Mouse (Mus musculus) forebrain, embryonic 16.5 days (tissue): ENCODE results near the gene Ttbk1. TPM values are rescaled to one million over a fixed set of nuclear protein-coding genes. Genes with fewer than 3 reads are reported as not detected.

ENCODE experiments used
- ATAC-seq: fragments of 200-750 bp; cut with Nextera tagmentation; 2 replicates; pipeline ENCODE4 v1.8.0; 2017; ENCODE audit warnings: mild to moderate bottlenecking, moderate library complexity
- H3K27ac ChIP-seq: fragments of 300-500 bp; sonication (generic); 2 replicates; pipeline ENCODE4 v1.5.1; 2014; ENCODE audit warnings: low read length, control low read depth
- H3K27me3 ChIP-seq: fragments of 300-500 bp; sonication (generic); replicated peaks from 2 replicates; pipeline ENCODE4 v1.6.1; 2014; ENCODE audit warnings: low read length; ENCODE audit not compliant: control insufficient read depth, insufficient read depth
- H3K36me3 ChIP-seq: fragments of 300-500 bp; sonication (generic); 2 replicates; pipeline ENCODE4 v1.6.1; 2014; ENCODE audit not compliant: control insufficient read depth, insufficient read depth
- H3K4me1 ChIP-seq: fragments of 300-500 bp; sonication (generic); replicated peaks from 2 replicates; pipeline ENCODE4 v1.6.1; 2014; ENCODE audit warnings: low read length; ENCODE audit not compliant: control insufficient read depth, insufficient read depth
- H3K4me2 ChIP-seq: fragments of 300-500 bp; sonication (generic); 2 replicates; pipeline ENCODE4 v1.6.1; 2014; ENCODE audit warnings: mild to moderate bottlenecking, low read length, control low read depth
- H3K4me3 ChIP-seq: fragments of 300-500 bp; sonication (generic); replicated peaks from 2 replicates; pipeline ENCODE4 v1.5.1; 2014; ENCODE audit warnings: mild to moderate bottlenecking, low read length, control low read depth
- H3K9ac ChIP-seq: fragments of 300-500 bp; sonication (generic); replicated peaks from 2 replicates; pipeline ENCODE4 v1.6.1; 2014; ENCODE audit warnings: low read depth, low read length, control low read depth
- H3K9me3 ChIP-seq: fragments of 300-500 bp; sonication (generic); 2 replicates; pipeline ENCODE4 v1.6.1; 2016; ENCODE audit warnings: low read length; ENCODE audit not compliant: control insufficient read depth
- WGBS: fragments of 180-500 bp; shearing (Covaris S2); extraction: QIAGEN DNeasy Blood & Tissue Kit; methylation state at CpG from one replicate; pipeline ENCODE4 v1.1.7; 2014; 5-methylcytosine and 5-hydroxymethylcytosine counted together
- polyA plus RNA-seq: library from polyadenylated mRNA; unstranded; fragments of >200 nt; fragmentation: Nextera tagmentation; extraction: Ambion mirVana; gene quantifications from 2 replicates; pipeline ENCODE4 v1.2.1, GENCODE M21; 2015

Ttbk1 gene
- 5.1 and 5.6 TPM in 2 replicates for polyA plus RNA-seq

DNA sequence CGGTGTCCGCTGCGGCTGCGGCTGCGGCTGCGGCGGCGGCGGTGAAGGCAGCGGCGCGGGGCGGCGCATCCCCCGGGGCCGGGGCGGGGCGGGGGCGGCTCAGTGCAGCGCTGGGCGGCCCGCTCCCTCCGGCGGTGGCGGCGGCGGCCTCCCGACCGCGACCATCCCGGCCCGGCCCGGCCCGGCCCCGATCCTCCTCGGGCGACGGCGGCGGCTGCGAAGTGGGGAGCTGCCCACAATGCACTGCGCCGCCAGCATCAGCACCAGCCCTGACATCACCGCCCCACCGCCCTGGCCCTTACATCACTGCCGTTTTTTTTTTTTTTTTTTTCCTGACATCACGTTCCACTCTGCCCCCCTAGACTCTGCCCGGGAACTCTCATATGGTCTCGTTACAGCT lies at the start of gene Ttbk1:
TSS of gene Ttbk1 (minus strand) at position 245 of the 400 bp plus-strand sequence.
- peak within 1 kb of the TSS; percentile 44 for H3K27ac ChIP-seq
- peak within 1 kb of the TSS; percentile 75 for H3K4me3 ChIP-seq
- no peaks in the 10 kb centered on the region for H3K9me3 ChIP-seq
- peak; percentile 83 for ATAC-seq
- H3K27me3 ChIP-seq = no peaks in the 10 kb centered on the region
- WGBS = under 1% methylated on average over 36 of the region's 49 CpGs
- peaks cover 45% of the 10 kb centered on the region for H3K4me1 ChIP-seq
- H3K9ac ChIP-seq = peak within 1 kb of the TSS; percentile 94
- no peaks in the 10 kb centered on the region for H3K36me3 ChIP-seq
- peak within 1 kb of the TSS; percentile 89 for H3K4me2 ChIP-seq

DNA sequence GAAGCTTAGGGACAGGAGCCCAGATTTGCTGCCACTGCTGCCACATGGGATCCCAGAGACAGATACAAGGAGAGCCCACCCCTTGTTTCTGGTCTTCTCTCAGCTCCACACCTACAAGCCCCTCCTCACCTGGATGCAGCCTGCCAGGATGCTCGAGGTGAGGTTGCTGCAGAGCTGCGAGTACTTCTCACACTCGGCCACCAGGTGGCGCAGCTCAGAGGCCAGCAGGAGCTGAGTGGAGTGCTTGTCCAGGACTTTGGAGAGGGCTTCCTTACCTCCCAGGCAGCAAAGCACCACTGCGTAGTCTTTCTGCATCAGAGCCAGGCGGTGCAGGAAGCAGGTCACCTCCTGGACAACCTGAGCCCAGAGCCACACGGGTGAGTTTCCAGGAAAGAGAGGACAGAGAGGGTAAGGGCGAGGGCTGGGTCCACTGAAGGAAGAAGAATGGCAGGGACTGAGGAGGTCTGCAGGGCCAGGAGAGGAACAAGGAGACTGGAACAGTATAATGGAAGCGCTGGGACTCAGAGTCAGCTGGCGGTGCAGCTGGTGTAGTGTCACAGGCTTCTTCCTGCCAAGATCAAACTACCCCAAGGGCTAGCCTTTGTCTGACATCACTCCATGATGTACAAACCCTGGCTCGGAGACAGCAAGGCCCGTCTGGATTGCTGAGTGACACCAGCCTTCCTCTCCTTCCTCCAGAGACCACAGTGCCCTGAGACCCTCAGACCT lies 38.3 kb upstream of the Ttbk1 start:
- Histone ChIP-seq H3K27ac (no peak overlapping the region), H3K4me3 (no peak overlapping the region), H3K9me3 (no peaks in the 10 kb centered on the region), H3K4me2 (no peak overlapping the region), H3K4me1 (no peaks in the 10 kb centered on the region), H3K36me3 (0 out of 2 replicates have a peak, but pooled peaks cover 7% of the 10 kb centered on the region), H3K9ac (no peak overlapping the region), H3K27me3 (0 out of 2 replicates have a peak, but pooled peaks cover 3% of the 10 kb centered on the region)
- WGBS = 33% methylated on average over 12 of the region's 12 CpGs
- ATAC-seq = peak; percentile 68

DNA sequence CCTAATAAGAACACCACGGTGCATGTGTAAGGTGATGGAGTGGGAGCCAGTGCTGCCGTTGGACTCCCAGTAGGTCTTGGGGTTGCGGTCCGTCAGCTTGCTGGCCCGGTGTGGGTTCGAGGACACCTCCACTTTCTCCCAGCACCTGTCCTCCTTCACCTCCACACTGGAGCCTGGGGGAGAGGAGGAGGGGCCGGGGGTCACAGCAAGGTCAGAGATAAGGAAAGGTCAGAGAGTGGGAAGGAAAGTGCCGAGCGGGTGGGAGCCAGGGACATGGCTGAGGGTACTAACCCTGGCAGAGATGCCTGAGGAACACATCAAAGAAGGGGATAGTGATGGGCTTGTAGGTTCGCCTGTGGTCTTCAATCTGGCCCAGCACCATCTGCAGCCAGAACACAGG lies 37.6 kb upstream of the Ttbk1 start:
- no peaks in the 10 kb centered on the region for H3K4me1 ChIP-seq
- H3K36me3 ChIP-seq = 0 out of 2 replicates have a peak, but pooled peaks cover 7% of the 10 kb centered on the region
- H3K4me2 ChIP-seq = no peak overlapping the region
- no peak overlapping the region for H3K4me3 ChIP-seq
- no peak overlapping the region for H3K9ac ChIP-seq
- 0 out of 2 replicates have a peak, but pooled peaks have one; percentile 4 for ATAC-seq
- H3K27ac ChIP-seq = no peak overlapping the region
- WGBS = 85% methylated on average over 10 of the region's 10 CpGs
- no peaks in the 10 kb centered on the region for H3K9me3 ChIP-seq
- H3K27me3 ChIP-seq = 0 out of 2 replicates have a peak, but pooled peaks cover 3% of the 10 kb centered on the region

DNA sequence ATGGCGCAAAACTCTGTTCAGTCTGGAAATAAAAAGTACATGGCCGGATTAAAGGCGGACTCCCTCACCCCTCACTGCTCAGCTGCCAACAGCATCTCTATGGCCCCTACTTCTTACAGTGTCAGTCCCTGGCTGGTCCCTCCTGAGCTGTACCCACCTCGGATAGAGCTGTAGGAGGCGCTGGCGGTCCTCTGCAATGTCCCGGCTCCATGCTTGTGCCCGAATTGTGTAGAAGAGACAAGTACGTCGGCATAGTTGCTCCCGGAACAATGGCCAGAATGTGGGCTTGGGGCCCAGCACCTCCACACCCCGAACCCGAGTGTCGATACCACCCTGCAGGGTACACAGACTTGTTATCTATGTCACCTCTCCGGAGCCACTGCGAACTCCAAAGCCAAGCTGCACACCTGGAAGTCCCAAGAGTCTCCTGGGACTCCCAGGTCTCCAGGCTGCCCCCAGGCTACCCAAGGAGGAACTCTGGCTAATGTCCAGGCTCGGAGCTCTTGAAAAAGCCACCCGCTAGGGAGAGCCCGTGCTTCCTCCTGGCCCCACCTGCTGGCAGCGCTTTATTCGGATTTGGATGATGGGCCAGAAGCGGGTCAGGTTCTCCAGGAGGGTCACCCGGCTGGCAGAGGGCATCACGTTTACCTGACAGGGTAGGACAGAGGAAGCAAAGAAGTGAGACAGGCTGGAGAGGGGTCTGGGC lies 34.6 kb upstream of the Ttbk1 start:
- ATAC-seq = no peak
- Histone ChIP-seq H3K4me1 (no peaks in the 10 kb centered on the region), H3K27ac (no peak overlapping the region), H3K9me3 (no peaks in the 10 kb centered on the region), H3K36me3 (no peaks in the 10 kb centered on the region), H3K27me3 (0 out of 2 replicates have a peak, but pooled peaks cover 3% of the 10 kb centered on the region), H3K9ac (no peak overlapping the region), H3K4me2 (no peak overlapping the region), H3K4me3 (no peak overlapping the region)
- WGBS = 22% methylated on average over 24 of the region's 24 CpGs

DNA sequence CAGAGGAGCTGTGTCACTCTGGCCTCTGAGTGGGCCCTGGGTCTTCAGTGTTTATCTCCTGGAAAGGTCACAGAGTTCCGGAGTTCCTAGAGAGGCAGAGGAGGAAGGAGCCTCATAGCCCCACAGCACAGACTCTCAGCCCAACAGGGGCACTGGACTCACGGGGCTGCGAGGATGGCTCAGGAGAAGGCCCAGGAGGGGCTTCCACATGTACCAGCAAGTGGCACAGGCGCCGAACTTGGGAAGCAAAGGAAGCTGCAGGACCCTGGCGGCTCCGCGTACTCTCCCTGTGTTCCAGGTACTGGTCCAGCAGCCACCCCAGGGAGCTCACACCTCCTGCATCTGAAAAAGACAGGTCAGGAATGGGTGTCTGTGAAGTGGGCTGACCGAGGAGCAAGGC lies 33.7 kb upstream of the Ttbk1 start:
- 0 out of 2 replicates have a peak, but pooled peaks cover 3% of the 10 kb centered on the region for H3K27me3 ChIP-seq
- H3K4me2 ChIP-seq = no peak overlapping the region
- no peaks in the 10 kb centered on the region for H3K4me1 ChIP-seq
- no peak overlapping the region for H3K4me3 ChIP-seq
- H3K27ac ChIP-seq = no peak overlapping the region
- no peak overlapping the region for H3K9ac ChIP-seq
- no peaks in the 10 kb centered on the region for H3K36me3 ChIP-seq
- no peaks in the 10 kb centered on the region for H3K9me3 ChIP-seq
- ATAC-seq = no peak
- WGBS = 84% methylated on average over 9 of the region's 9 CpGs

DNA sequence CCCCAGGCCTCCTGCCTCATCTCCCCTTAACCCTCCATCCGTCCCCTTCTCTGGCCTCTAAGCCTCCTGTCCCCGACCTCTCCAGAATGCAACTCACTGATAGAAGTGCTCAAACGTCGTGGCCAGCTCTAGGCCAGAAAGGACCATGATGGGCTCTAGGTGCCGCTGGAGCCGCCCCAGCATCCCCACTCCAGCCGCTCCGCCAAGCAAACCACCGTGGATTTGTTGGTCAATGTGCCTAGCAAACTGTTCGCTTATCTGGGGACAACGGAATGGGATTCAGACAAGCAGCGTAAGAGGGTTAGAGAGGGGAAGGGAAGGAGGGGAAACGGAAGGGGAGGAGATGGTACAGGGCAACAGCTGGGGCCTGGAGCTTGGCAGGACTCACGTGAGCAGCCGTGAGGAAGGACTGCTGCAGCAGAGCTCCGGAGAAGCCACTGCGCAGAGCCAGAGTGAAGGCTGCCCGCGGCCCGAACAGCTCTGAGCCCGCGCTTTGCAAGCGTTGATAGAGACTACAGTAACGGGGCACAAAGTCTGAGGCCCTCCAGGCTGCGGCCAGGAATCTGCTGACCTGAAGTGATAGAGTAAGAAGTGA lies 33.0 kb upstream of the Ttbk1 start:
- no peak for ATAC-seq
- Histone ChIP-seq H3K36me3 (no peaks in the 10 kb centered on the region), H3K9ac (no peak overlapping the region), H3K27me3 (0 out of 2 replicates have a peak, but pooled peaks cover 3% of the 10 kb centered on the region), H3K4me1 (no peaks in the 10 kb centered on the region), H3K9me3 (no peaks in the 10 kb centered on the region), H3K4me3 (no peak overlapping the region), H3K27ac (no peak overlapping the region), H3K4me2 (no peak overlapping the region)
- WGBS = 46% methylated on average over 25 of the region's 25 CpGs

DNA sequence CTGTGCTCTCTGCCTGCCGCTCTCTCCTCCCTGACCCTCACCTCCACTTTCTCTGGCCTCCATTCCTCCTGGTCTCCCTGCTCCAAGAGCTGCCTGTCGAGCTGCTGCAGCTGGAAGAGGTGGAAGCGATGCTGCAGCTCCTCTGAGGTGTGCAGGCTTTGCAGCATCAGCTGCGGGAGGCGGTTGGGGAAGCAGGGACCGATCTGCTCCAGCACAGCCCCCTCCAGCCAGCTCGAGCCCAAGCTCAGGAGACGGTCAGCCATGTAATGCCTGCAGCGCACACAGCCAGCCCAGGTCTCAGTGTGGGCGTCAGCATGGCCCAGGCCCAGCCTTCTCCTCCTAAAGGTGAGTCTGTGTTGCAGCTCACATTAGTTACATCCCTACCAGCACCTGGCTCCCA lies 32.5 kb upstream of the Ttbk1 start:
- ATAC-seq = no peak
- H3K36me3 ChIP-seq = no peaks in the 10 kb centered on the region
- no peak overlapping the region for H3K4me3 ChIP-seq
- H3K4me2 ChIP-seq = no peak overlapping the region
- WGBS = 60% methylated on average over 10 of the region's 10 CpGs
- 0 out of 2 replicates have a peak, but pooled peaks cover 3% of the 10 kb centered on the region for H3K27me3 ChIP-seq
- no peak overlapping the region for H3K9ac ChIP-seq
- H3K27ac ChIP-seq = no peak overlapping the region
- no peaks in the 10 kb centered on the region for H3K4me1 ChIP-seq
- no peaks in the 10 kb centered on the region for H3K9me3 ChIP-seq

DNA sequence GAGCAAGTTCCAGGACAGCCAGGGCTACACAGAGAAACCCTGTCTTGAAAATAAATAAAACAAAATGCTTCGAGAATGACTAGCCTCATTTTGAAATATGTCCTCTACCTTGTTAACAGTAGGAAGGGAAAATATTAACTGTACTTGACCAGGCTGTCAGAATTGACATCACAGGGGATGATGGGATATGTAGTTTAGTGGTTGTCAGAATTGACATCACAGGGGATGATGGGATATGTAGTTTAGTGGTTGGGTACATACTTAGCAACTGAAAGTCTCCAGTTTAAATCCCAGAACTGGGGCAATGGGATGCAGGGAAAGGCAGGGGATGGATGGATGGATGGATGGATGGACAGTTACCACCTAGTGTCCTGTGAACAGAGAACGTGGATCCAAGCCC lies 25.9 kb upstream of the Ttbk1 start:
- Histone ChIP-seq H3K4me2 (no peak overlapping the region), H3K36me3 (no peaks in the 10 kb centered on the region), H3K4me3 (no peak overlapping the region), H3K9me3 (no peaks in the 10 kb centered on the region), H3K27ac (no peak overlapping the region), H3K9ac (no peak overlapping the region), H3K27me3 (no peaks in the 10 kb centered on the region), H3K4me1 (no peaks in the 10 kb centered on the region)
- 67% methylated on average over 2 of the region's 2 CpGs for WGBS
- ATAC-seq = peak; percentile 71; the same call in 1 of the 2 replicates

DNA sequence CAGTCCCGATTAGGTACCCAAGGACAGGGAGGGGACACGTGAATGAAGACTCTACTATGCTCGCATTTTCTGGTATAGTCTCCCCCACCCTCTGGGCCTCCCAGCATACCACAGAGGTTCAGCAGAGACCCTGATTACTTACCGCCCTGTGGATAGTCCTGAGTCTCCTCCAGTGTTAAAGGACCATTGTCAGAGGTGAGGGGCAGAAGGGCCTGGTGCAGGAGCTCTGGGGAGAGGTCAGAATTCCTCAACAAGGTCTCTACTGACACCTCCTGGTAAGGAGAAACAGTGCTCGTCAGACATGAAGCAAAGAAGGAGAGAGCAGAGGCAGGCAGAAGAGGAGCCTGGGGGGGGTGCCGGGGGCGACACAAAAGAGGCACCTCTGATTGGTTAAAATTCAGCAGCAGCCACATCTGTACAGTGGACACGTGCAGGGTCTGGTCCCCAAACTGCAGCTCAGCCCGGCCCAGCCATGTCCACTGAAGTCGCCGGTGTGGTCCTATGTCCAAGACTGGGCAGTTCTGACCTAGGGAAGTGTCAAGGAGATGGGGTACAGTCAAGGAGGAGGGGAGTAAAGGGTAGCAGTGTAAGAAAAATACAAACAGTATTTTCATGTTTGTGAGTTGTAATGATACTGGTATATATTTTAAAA lies 23.7 kb upstream of the Ttbk1 start:
- Histone ChIP-seq H3K9ac (no peak overlapping the region), H3K9me3 (no peaks in the 10 kb centered on the region)

More for the DNA sequence above, 23.7 kb upstream of the Ttbk1 start:
- H3K4me1 ChIP-seq = no peaks in the 10 kb centered on the region
- 39% methylated on average over 11 of the region's 11 CpGs for WGBS
- no peak overlapping the region for H3K27ac ChIP-seq
- H3K27me3 ChIP-seq = no peaks in the 10 kb centered on the region
- ATAC-seq = no peak
- no peaks in the 10 kb centered on the region for H3K36me3 ChIP-seq
- no peak overlapping the region for H3K4me2 ChIP-seq
- no peak overlapping the region for H3K4me3 ChIP-seq
